ENCODE assay signal across 12 mouse cellular contexts in genomic region chr16:5186234-5186633, GRCm38 (mm10). TPM values are rescaled to one million over a fixed set of nuclear protein-coding genes. Genes with fewer than 3 reads are reported as not detected.
DNase-seq lines count a peak whose midpoint lies in the region; ATAC-seq lines count a peak whose summit lies in the region.
"Had no signal": no experiment of that assay in that cellular context is flagged by ENCODE, and none has a peak within 500 bp of the region (broad histone marks: within the 10 kb centered on the region; RNA-seq: fewer than 3 reads in every experiment).

No protein-coding gene starts in this region.

- WGBS in forebrain, embryonic 14.5 days, result 79% methylated on average over 7 of the region's 7 CpGs

- no peak overlapping the region for H3K9ac ChIP-seq in forebrain, embryonic 14.5 days (ENCODE audit: low read length)

- H3K27me3 ChIP-seq in forebrain, embryonic 14.5 days (replicated peaks; ENCODE audit: control insufficient read depth, insufficient read depth, low read length), result no peaks in the 10 kb centered on the region

- H3K9me3 ChIP-seq in forebrain, embryonic 14.5 days (replicated peaks; ENCODE audit: control insufficient read depth, low read length), result no peaks in the 10 kb centered on the region
- H3K9me3 ChIP-seq: forebrain, embryonic 10.5 days; limb, embryonic 10.5 days had no signal

- H3K4me2 ChIP-seq in forebrain, embryonic 14.5 days (ENCODE audit: low read length), result no peak overlapping the region
- H3K4me2 ChIP-seq: midbrain, embryonic 11.5 days had no signal

- DNase-seq in cerebellum, postnatal 4 days (ENCODE audit: low spot score in 2 of 2), result no peak
- DNase-seq in right cerebral cortex, adult 2 months (ENCODE audit: low spot score in 2 of 2), result peak; percentile 56 to 61
- no peak for DNase-seq in right cerebral cortex, postnatal 14 days
- DNase-seq in heart, adult 9 months (ENCODE audit: low spot score in 2 of 2), result peak; percentile 45 to 55
- peak; percentile 80 for DNase-seq in skeletal muscle tissue, adult 2 months (ENCODE audit: low read depth, low spot score)
- no peak for DNase-seq in kidney, postnatal 14 days
- no peak for DNase-seq in forebrain, embryonic 14.5 days (ENCODE audit: low spot score)
- DNase-seq: lung, adult 2 months had no signal

- H3K27ac ChIP-seq in forebrain, embryonic 14.5 days (ENCODE audit: low read depth, low read length), result no peak overlapping the region
- H3K27ac ChIP-seq: forebrain, embryonic 10.5 days; limb, embryonic 10.5 days had no signal

- no peak overlapping the region for H3K4me3 ChIP-seq in forebrain, embryonic 14.5 days (ENCODE audit: low read depth, low read length)
- H3K4me3 ChIP-seq: forebrain, embryonic 10.5 days; limb, embryonic 10.5 days had no signal

- no peaks in the 10 kb centered on the region for H3K4me1 ChIP-seq in forebrain, embryonic 14.5 days (ENCODE audit: control insufficient read depth, insufficient read depth, low read length)
- H3K4me1 ChIP-seq: forebrain, embryonic 10.5 days; limb, embryonic 10.5 days had no signal

- H3K36me3 ChIP-seq in forebrain, embryonic 14.5 days (ENCODE audit: control insufficient read depth, insufficient read depth, low read length), result no peaks in the 10 kb centered on the region
- H3K36me3 ChIP-seq: forebrain, embryonic 10.5 days; limb, embryonic 10.5 days had no signal

- peak; percentile 29; the same call in 1 of the 2 replicates for ATAC-seq in cerebellum, adult (ENCODE audit: insufficient number of reproducible peaks, low FRiP score, low TSS enrichment)
- ATAC-seq in forebrain, embryonic 14.5 days, result no peak

RNA-seq across cellular contexts. Expression of gene Nagpa, which starts 17.6 kb away (rescaled TPM):
- polyA plus RNA-seq in forebrain, embryonic 14.5 days (2014; fragmentation: Nextera tagmentation; extraction: Ambion mirVana), result 7.4 and 8.1 TPM in 2 replicates

RNA-seq across cellular contexts. Expression of gene AU021092, which starts 35.9 kb away (rescaled TPM):
- polyA plus RNA-seq in forebrain, embryonic 14.5 days (2014; fragmentation: Nextera tagmentation; extraction: Ambion mirVana), result 17.4 and 17.6 TPM in 2 replicates

RNA-seq across cellular contexts. Expression of gene Sec14l5, which starts 39.3 kb away (rescaled TPM):
- polyA plus RNA-seq in forebrain, embryonic 14.5 days (2014; fragmentation: Nextera tagmentation; extraction: Ambion mirVana), result 0.17 TPM in 1 of 2 replicates, not detected in the other
- polyA plus RNA-seq: limb, embryonic 10.5 days had no signal

RNA-seq across cellular contexts. Expression of gene Alg1, which starts 47.2 kb away (rescaled TPM):
- 32.2 and 35.1 TPM in 2 replicates for polyA plus RNA-seq in forebrain, embryonic 14.5 days (2014; fragmentation: Nextera tagmentation; extraction: Ambion mirVana)

RNA-seq across cellular contexts. Expression of gene Ppl, which starts 54.0 kb away (rescaled TPM):
- 0.08 and 0.11 TPM in 2 replicates for polyA plus RNA-seq in forebrain, embryonic 14.5 days (2014; fragmentation: Nextera tagmentation; extraction: Ambion mirVana)

Comparison
In these comparisons a context has a peak if more than half of its experiments do, and no peak if none do; other contexts are left out.
1. DNase-seq: peak in right cerebral cortex, adult 2 months (2 of 2), heart, adult 9 months (2 of 2) and skeletal muscle tissue, adult 2 months (single experiment); none in cerebellum, postnatal 4 days (0 of 2), right cerebral cortex, postnatal 14 days (single experiment), kidney, postnatal 14 days (single experiment) and forebrain, embryonic 14.5 days (single experiment).